Mouse (Mus musculus): ENCODE data around the gene Gjb3. TPM values are rescaled to one million over a fixed set of nuclear protein-coding genes. Genes with fewer than 3 reads are reported as not detected.

The Gjb3 gene
- polyA plus RNA-seq, 1 experiment, result 0.13 TPM

- no peak for DNase-seq (ENCODE audit: low read depth in 1 of 2, low spot score in 2 of 2)
- Histone ChIP-seq H3K27ac (ENCODE audit: insufficient read depth, low read length) (no peak overlapping the region), H3K36me3 (ENCODE audit: control insufficient read depth, insufficient read depth, low read length) (no peaks in the 10 kb centered on the region), H3K27me3 (ENCODE audit: control insufficient read depth, insufficient read depth, low read length) (no peaks in the 10 kb centered on the region), H3K4me3 (ENCODE audit: extremely low read depth, insufficient read depth, insufficient read length) (no peak overlapping the region), H3K4me1 (ENCODE audit: control insufficient read depth, insufficient read depth, insufficient read length) (peaks cover 3% of the 10 kb centered on the region; the same call in 1 of the 2 replicates)
- TF ChIP-seq POLR2A (IDR thresholded peaks at IDR 0.05; ENCODE audit: low read depth, low read length) (no peak), CTCF (IDR thresholded peaks at IDR 0.05; ENCODE audit: extremely low read depth, insufficient read depth, insufficient read length, insufficient replicate concordance) (no peak)
- WGBS, result 68% methylated on average over 4 of the region's 4 CpGs
These were observed 13.5 kb downstream of the Gjb3 start for GRCm38 (mm10) chr4:127317143-127317542.

GRCm38 (mm10) chr4:127315753-127316152 lies 14.9 kb downstream of the Gjb3 start:
- TF ChIP-seq CTCF (IDR thresholded peaks at IDR 0.05; ENCODE audit: extremely low read depth, insufficient read depth, insufficient read length, insufficient replicate concordance), result no peak
- TF ChIP-seq POLR2A (IDR thresholded peaks at IDR 0.05; ENCODE audit: low read depth, low read length), result no peak
- Histone ChIP-seq H3K27me3 (ENCODE audit: control insufficient read depth, insufficient read depth, low read length) (no peaks in the 10 kb centered on the region), H3K4me3 (ENCODE audit: extremely low read depth, insufficient read depth, insufficient read length) (no peak overlapping the region), H3K27ac (ENCODE audit: insufficient read depth, low read length) (no peak overlapping the region), H3K4me1 (ENCODE audit: control insufficient read depth, insufficient read depth, insufficient read length) (peaks cover 3% of the 10 kb centered on the region; the same call in 1 of the 2 replicates), H3K36me3 (ENCODE audit: control insufficient read depth, insufficient read depth, low read length) (no peaks in the 10 kb centered on the region)
- WGBS, result 87% methylated on average over 8 of the region's 8 CpGs
- no peak for DNase-seq (ENCODE audit: low read depth in 1 of 2, low spot score in 2 of 2)

GRCm38 (mm10) chr4:127314585-127314984 lies 16.1 kb downstream of the Gjb3 start:
- TF ChIP-seq CTCF (IDR thresholded peaks at IDR 0.05; ENCODE audit: extremely low read depth, insufficient read depth, insufficient read length, insufficient replicate concordance), result no peak
- no peak for TF ChIP-seq POLR2A (IDR thresholded peaks at IDR 0.05; ENCODE audit: low read depth, low read length)
- H3K27me3 ChIP-seq (ENCODE audit: control insufficient read depth, insufficient read depth, low read length), result no peaks in the 10 kb centered on the region
- DNase-seq (ENCODE audit: low read depth in 1 of 2, low spot score in 2 of 2), result no peak
- no peak overlapping the region for H3K4me3 ChIP-seq (ENCODE audit: extremely low read depth, insufficient read depth, insufficient read length)
- H3K36me3 ChIP-seq (ENCODE audit: control insufficient read depth, insufficient read depth, low read length), result no peaks in the 10 kb centered on the region
- peaks cover 3% of the 10 kb centered on the region; the same call in 1 of the 2 replicates for H3K4me1 ChIP-seq (ENCODE audit: control insufficient read depth, insufficient read depth, insufficient read length)
- H3K27ac ChIP-seq (ENCODE audit: insufficient read depth, low read length), result no peak overlapping the region
- WGBS, result 78% methylated on average over 9 of the region's 9 CpGs

DNA sequence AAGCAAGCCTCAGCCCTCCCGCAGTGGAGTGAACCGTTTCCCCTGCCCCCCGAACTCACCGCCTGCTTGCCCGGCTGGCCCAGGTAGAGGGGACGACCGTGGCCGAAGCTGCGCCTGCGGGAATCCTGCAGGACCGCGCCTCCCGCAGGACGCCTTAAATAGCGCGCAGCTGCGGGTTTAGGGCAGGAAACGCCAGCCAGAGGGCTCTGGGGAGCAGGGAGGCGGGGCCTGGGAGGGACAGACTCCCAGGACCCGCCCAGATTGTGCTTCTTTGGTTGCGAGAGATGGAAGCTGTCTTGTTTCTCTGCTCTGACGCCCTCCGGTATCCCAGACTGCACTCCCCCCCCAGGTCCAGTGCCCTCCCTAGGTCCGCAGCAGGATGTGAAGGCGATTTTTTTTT lies 16.8 kb downstream of the Gjb3 start, which contains the start of gene Gja4:
TSS of gene Gja4 (minus strand) at position 179 of the 400 bp plus-strand sequence.
- H3K36me3 ChIP-seq (ENCODE audit: control insufficient read depth, insufficient read depth, low read length), result no peaks in the 10 kb centered on the region
- 2% methylated on average over 25 of the region's 25 CpGs for WGBS
- H3K4me3 ChIP-seq (ENCODE audit: extremely low read depth, insufficient read depth, insufficient read length), result peak within 1 kb of the TSS; percentile 48
- DNase-seq (ENCODE audit: low read depth in 1 of 2, low spot score in 2 of 2), result peak in 1 of 2 experiments; percentile 26
- H3K27me3 ChIP-seq (ENCODE audit: control insufficient read depth, insufficient read depth, low read length), result no peaks in the 10 kb centered on the region
- no peak within 1 kb of the TSS for H3K27ac ChIP-seq (ENCODE audit: insufficient read depth, low read length)
- peaks cover 3% of the 10 kb centered on the region; the same call in 1 of the 2 replicates for H3K4me1 ChIP-seq (ENCODE audit: control insufficient read depth, insufficient read depth, insufficient read length)
- no peak for TF ChIP-seq POLR2A (IDR thresholded peaks at IDR 0.05; ENCODE audit: low read depth, low read length)
- no peak for TF ChIP-seq CTCF (IDR thresholded peaks at IDR 0.05; ENCODE audit: extremely low read depth, insufficient read depth, insufficient read length, insufficient replicate concordance)

DNA sequence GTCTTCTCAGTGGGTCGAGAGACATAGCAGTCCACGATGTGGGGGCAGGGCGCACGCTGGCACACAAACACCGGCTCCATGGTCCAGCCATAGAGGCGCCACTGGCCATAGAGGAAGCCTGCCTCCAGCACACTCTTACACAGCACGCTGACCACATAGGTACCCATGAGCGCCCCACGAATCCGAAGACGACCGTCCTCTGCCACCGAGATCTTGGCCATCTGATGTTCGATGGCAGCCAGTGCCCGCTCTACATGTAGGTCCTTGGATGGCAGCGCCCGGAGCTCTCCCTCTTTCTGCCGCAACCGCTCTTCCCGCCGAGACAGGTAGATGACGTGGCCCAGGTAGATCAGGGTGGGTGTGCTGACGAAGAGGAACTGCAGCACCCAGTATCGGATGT lies 18.3 kb downstream of the Gjb3 start:
- no peak for DNase-seq (ENCODE audit: low read depth in 1 of 2, low spot score in 2 of 2)
- no peaks in the 10 kb centered on the region for H3K27me3 ChIP-seq (ENCODE audit: control insufficient read depth, insufficient read depth, low read length)
- no peak overlapping the region for H3K27ac ChIP-seq (ENCODE audit: insufficient read depth, low read length)
- TF ChIP-seq POLR2A (IDR thresholded peaks at IDR 0.05; ENCODE audit: low read depth, low read length) (no peak), CTCF (IDR thresholded peaks at IDR 0.05; ENCODE audit: extremely low read depth, insufficient read depth, insufficient read length, insufficient replicate concordance) (no peak)
- WGBS, result 76% methylated on average over 24 of the region's 24 CpGs
- no peak overlapping the region for H3K4me3 ChIP-seq (ENCODE audit: extremely low read depth, insufficient read depth, insufficient read length)
- no peaks in the 10 kb centered on the region for H3K36me3 ChIP-seq (ENCODE audit: control insufficient read depth, insufficient read depth, low read length)
- peaks cover 3% of the 10 kb centered on the region; the same call in 1 of the 2 replicates for H3K4me1 ChIP-seq (ENCODE audit: control insufficient read depth, insufficient read depth, insufficient read length)

- DNase-seq (ENCODE audit: low read depth in 1 of 2, low spot score in 2 of 2), result no peak
- Histone ChIP-seq H3K4me1 (ENCODE audit: control insufficient read depth, insufficient read depth, insufficient read length) (peaks cover 3% of the 10 kb centered on the region; the same call in 1 of the 2 replicates), H3K36me3 (ENCODE audit: control insufficient read depth, insufficient read depth, low read length) (no peaks in the 10 kb centered on the region), H3K27me3 (ENCODE audit: control insufficient read depth, insufficient read depth, low read length) (no peaks in the 10 kb centered on the region), H3K4me3 (ENCODE audit: extremely low read depth, insufficient read depth, insufficient read length) (no peak overlapping the region), H3K27ac (ENCODE audit: insufficient read depth, low read length) (no peak overlapping the region)
- WGBS, result 76% methylated on average over 9 of the region's 9 CpGs
- no peak for TF ChIP-seq POLR2A (IDR thresholded peaks at IDR 0.05; ENCODE audit: low read depth, low read length)
- TF ChIP-seq CTCF (IDR thresholded peaks at IDR 0.05; ENCODE audit: extremely low read depth, insufficient read depth, insufficient read length, insufficient replicate concordance), result no peak
These were observed 19.1 kb downstream of the Gjb3 start for GRCm38 (mm10) chr4:127311561-127311960.

GRCm38 (mm10) chr4:127306915-127307314 lies 23.7 kb downstream of the Gjb3 start:
- TF ChIP-seq CTCF (IDR thresholded peaks at IDR 0.05; ENCODE audit: extremely low read depth, insufficient read depth, insufficient read length, insufficient replicate concordance) (no peak), POLR2A (IDR thresholded peaks at IDR 0.05; ENCODE audit: low read depth, low read length) (no peak)
- Histone ChIP-seq H3K27ac (ENCODE audit: insufficient read depth, low read length) (no peak overlapping the region), H3K27me3 (ENCODE audit: control insufficient read depth, insufficient read depth, low read length) (no peaks in the 10 kb centered on the region), H3K36me3 (ENCODE audit: control insufficient read depth, insufficient read depth, low read length) (no peaks in the 10 kb centered on the region), H3K4me1 (ENCODE audit: control insufficient read depth, insufficient read depth, insufficient read length) (no peaks in the 10 kb centered on the region), H3K4me3 (ENCODE audit: extremely low read depth, insufficient read depth, insufficient read length) (no peak overlapping the region)
- 51% methylated on average over 2 of the region's 2 CpGs for WGBS
- DNase-seq (ENCODE audit: low read depth in 1 of 2, low spot score in 2 of 2), result no peak

Data from spleen, adult 2 months (tissue).